Mouse (Mus musculus) neutrophil, adult 5-6 weeks (primary cell): ENCODE data around the gene Ugdh. TPM values are rescaled to one million over a fixed set of nuclear protein-coding genes. Genes with fewer than 3 reads are reported as not detected.
"Not testable (repeated sequence)": the region's sequence is repeated elsewhere in the genome, so short reads cannot be mapped to it uniquely, and the experiment has no call there.

Experiments used
- ATAC-seq: fragments of 151-379, 151-347 bp; 2 replicates; pipeline ENCODE4 v1.8.0; 2017; ENCODE audit warnings: mild to moderate bottlenecking, moderate TSS enrichment; ENCODE audit not compliant: insufficient number of reproducible peaks, poor library complexity, low FRiP score, severe bottlenecking; ENCODE audit errors: extremely low read depth
- total RNA-seq: library from RNA; stranded (forward); fragments of 200-1000 nt; gene quantifications from 2 replicates; pipeline ENCODE4 v1.2.3, GENCODE M21; 2017

Ugdh gene
- total RNA-seq = 30.3 and 45.6 TPM in 2 replicates

- ATAC-seq = peak; percentile 96
These were observed at the start of gene Ugdh for GRCm38 (mm10) chr5:65435806-65436561. Ugdh (minus strand) TSS chr5:65435949.

DNA sequence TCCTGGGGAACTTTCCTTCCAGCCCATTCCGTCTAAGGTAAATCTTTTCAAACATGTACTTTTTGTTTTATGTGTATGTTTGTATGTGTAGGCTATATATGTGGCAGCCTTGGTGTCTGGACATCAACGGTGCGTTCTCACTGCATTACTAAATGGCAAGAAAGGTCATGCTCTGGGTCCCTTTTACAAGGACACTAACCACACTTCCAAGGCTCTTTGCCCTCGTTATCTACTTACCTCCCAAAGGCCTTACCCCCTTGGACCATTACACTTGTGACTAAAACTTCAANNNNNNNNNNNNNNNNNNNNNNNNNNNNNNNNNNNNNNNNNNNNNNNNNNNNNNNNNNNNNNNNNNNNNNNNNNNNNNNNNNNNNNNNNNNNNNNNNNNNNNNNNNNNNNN lies 47.2 kb upstream of the Ugdh start:
- ATAC-seq = no peak

- ATAC-seq = no peak
These were observed 44.8 kb upstream of the Ugdh start for GRCm38 (mm10) chr5:65480511-65480910.

GRCm38 (mm10) chr5:65479681-65480445 lies 44.1 kb upstream of the Ugdh start:
- no peak for ATAC-seq

- ATAC-seq = peak; percentile 47; the same call in 1 of the 2 replicates
These were observed 42.5 kb upstream of the Ugdh start for GRCm38 (mm10) chr5:65478224-65478623.

- not testable (repeated sequence) for ATAC-seq
These were observed 41.0 kb upstream of the Ugdh start for GRCm38 (mm10) chr5:65476739-65477138.

DNA sequence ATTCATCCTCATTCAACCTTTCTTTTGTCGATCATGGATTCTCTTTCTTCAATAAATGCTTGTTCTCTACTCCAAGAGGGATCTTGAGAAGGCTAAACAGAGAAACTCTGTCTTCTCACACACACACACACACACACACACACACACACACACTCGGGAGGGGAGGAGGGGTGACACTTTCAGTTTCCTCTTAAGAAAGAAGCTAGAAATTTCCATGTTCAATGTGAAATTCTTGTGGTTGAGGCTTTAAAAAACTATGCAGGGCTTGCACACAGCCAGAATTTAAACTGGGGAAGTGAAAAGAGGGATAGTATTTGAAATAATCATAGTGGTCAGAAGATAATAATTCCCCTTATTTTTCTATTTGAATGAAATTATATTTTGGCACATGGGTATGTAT lies 40.1 kb upstream of the Ugdh start:
- no peak for ATAC-seq

- no peak for ATAC-seq
These were observed 34.0 kb upstream of the Ugdh start for GRCm38 (mm10) chr5:65469766-65470165.

GRCm38 (mm10) chr5:65466911-65467310 lies 31.2 kb upstream of the Ugdh start:
- ATAC-seq = no peak

- no peak for ATAC-seq
These were observed 24.6 kb upstream of the Ugdh start for GRCm38 (mm10) chr5:65460361-65460760.

- ATAC-seq = no peak
These were observed 23.7 kb upstream of the Ugdh start for GRCm38 (mm10) chr5:65459454-65459853.

DNA sequence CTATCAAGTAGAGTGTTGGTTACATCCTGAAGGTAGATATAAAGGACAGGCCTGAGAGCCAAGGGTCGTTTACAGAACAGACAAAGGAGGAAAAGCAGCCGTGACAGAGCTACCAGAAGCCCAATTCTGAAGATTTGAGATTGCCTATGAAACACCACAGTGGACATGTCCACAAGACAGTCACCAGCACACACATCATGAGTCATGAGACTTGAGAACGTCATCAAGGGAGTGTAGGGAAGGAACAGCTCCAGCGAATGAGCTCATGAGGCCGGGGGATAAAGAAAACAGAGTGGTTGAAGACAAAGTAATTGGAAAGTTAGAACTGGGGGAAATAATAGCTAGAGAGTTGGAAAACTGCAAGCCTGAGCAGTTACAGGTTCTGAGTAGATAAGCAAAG lies 22.1 kb upstream of the Ugdh start:
- ATAC-seq = no peak

DNA sequence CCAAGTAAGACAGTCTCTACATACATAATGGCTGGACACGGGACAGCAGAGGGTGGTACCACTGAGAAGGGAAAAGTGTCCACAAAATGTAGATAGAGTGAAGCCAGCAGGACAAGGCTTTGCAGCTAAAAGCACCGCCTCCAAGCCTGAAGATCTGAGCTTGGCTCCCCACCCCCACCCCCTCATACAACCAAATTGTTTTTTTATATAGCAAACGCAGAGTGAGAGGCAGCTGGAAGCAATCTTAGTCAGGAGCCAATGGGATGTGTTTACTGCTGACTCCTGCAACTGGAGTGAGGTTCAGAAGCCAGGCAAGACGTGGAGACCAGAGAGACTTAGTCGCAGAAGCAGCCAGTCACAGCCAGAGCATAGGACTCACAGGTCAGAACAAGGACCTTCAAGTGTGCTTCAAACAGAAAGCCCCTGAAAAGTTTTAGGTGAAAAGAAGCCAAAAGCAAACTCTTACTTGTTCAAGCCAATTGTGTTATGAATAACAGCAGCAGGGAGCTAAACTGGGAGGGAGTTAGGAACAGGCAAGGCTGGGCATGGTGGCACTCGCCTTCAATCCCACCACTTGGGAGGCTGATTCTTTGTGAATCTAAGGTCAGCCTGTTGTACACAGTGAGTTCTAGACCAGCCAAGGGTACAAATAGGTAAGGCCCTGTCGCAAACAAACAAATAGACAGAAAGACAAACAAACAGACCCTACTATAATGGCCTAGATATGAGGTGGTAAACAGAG lies 21.5 kb upstream of the Ugdh start:
- ATAC-seq = no peak

DNA sequence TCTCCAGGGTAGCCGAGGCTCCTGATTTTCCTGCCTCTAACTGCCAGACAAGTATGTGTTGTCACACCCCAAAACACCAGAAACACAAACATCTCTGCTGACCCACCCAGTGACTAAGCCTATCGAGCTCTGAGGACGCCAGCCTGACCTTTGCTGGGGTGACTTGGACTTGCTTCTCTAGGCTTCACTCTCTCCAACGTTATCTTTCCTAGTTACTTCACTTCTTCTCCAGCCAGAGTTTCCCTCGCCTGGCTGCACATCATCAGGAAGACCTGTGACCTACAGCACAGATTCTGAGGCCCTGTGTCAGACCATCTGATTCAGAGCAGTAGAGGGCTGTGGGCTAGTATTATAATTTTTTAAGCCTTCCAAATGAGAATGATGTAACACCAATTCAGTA lies 19.0 kb upstream of the Ugdh start:
- ATAC-seq = no peak

DNA sequence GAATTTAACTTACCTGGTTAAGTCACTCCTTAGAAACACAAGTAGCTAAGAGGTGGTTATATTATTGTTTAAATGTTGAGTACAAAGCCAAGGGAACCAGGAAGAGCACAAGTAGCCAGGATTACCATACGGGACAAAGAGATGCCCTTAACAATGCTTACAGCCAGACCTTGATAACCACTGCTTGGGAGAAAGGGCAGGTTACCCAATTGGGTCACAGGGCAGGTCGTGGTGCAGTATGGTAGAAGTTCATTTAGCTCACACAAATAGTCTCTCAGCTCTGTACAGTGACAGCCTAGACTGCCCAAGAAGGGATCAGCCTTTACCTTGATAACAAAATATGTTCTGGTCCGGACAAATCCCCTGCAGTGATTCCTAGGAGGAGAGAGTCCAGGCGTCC lies 13.2 kb upstream of the Ugdh start:
- no peak for ATAC-seq

GRCm38 (mm10) chr5:65447826-65448225 lies 12.1 kb upstream of the Ugdh start:
- no peak for ATAC-seq

DNA sequence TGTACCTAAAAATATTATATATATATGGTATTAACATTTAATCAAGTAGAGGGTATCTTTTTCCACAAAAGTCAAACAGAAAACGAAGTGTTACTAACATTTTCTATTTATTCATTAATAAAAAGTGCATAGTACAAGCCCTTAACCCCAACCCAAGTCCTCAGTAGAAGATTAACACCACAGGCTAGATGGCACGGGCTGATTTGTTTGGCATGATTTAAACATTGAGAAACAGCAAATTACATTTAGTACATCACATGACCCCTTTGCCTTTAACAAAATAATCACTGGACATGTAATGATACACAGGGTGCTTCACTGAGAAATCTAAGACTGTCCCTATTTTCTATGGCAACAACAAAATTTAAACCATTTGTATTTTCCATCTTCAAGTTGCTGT lies 11.0 kb upstream of the Ugdh start:
- no peak for ATAC-seq

GRCm38 (mm10) chr5:65444981-65445380 lies 9.2 kb upstream of the Ugdh start:
- ATAC-seq = peak; percentile 36; the same call in 1 of the 2 replicates

DNA sequence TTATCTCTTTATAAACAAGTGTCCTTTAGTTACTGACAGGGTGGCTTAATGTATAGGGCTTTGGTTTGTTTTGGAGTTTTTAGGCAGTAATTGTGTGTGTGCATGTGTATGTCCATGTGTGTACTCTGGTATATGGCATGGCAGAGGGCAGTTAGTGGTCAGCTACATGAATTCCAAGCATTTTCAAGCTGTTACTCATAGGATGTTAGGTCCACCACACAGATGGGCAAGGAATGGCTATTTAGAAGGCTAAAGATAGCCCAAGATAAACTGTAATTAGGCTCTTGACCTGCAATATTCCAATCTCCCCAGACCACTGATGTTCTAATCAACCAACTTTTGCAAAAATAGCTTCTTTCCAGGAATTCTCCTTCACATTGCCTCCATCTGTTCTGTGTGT lies 2.3 kb upstream of the Ugdh start:
- ATAC-seq = no peak

DNA sequence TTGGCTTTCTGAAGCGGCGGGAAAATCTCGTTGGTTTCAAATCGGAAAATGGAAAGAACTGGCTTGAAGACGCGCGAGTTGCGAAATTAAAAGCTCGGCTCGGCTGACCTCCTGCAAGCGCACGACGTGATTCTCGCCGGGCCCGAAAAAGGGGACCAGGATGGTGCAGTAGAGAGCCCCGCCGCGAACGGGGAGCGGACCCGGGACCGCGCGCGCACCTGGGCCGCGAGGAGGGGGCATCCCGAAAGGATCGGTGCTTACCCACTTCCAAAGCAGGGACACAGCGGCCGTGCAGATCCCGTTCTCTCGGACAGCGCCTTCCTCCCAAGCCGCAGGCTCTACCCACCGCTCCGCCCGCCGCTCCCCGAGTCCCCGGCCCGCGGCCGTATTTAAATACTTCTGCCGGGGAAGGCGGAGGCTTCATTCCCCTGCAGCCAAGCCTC lies 365 bp downstream of the Ugdh start:
- no peak for ATAC-seq
